Mouse (Mus musculus) forebrain, embryonic 12.5 days (tissue): ENCODE measurements around the gene Traf4. TPM values are rescaled to one million over a fixed set of nuclear protein-coding genes. Genes with fewer than 3 reads are reported as not detected.

Source experiments
- ATAC-seq: fragments of 200-750 bp; cut with Nextera tagmentation; 2 replicates; pipeline ENCODE4 v1.8.0; 2017; ENCODE audit warnings: moderate TSS enrichment; ENCODE audit not compliant: low FRiP score
- H3K27ac ChIP-seq: fragments of 300-500 bp; sonication (generic); 2 replicates; pipeline ENCODE4 v1.5.1; 2016; ENCODE audit warnings: mild to moderate bottlenecking
- H3K27me3 ChIP-seq: fragments of 300-500 bp; sonication (generic); 2 replicates; pipeline ENCODE4 v1.6.1; 2016; ENCODE audit warnings: mild to moderate bottlenecking
- H3K36me3 ChIP-seq: fragments of 300-500 bp; sonication (generic); replicated peaks from 2 replicates; pipeline ENCODE4 v1.6.1; 2016; ENCODE audit warnings: mild to moderate bottlenecking
- H3K4me1 ChIP-seq: fragments of 300-500 bp; sonication (generic); 2 replicates; pipeline ENCODE4 v1.6.1; 2016
- H3K4me2 ChIP-seq: fragments of 300-500 bp; sonication (generic); 2 replicates; pipeline ENCODE4 v1.6.1; 2016; ENCODE audit warnings: mild to moderate bottlenecking, moderate library complexity
- H3K4me3 ChIP-seq: fragments of 300-500 bp; sonication (generic); replicated peaks from 2 replicates; pipeline ENCODE4 v1.5.1; 2016; ENCODE audit warnings: mild to moderate bottlenecking
- H3K9ac ChIP-seq: fragments of 300-500 bp; sonication (generic); 2 replicates; pipeline ENCODE4 v1.6.1; 2016; ENCODE audit warnings: mild to moderate bottlenecking
- H3K9me3 ChIP-seq: fragments of 300-500 bp; sonication (generic); 2 replicates; pipeline ENCODE4 v1.6.1; 2016
- WGBS: fragments of 180-500 bp; shearing (Covaris S2); methylation state at CpG from one replicate; pipeline ENCODE4 v1.1.7; 2016; 5-methylcytosine and 5-hydroxymethylcytosine counted together
- polyA plus RNA-seq: library from polyadenylated mRNA; unstranded; fragments of >200 nt; fragmentation: Nextera tagmentation; extraction: Ambion mirVana; gene quantifications from 2 replicates; pipeline ENCODE4 v1.2.1, GENCODE M21; 2016

The Traf4 gene
- polyA plus RNA-seq, 1 experiment from 2014 or later = 121 TPM

- peak overlapping the region; percentile 91 for H3K27ac ChIP-seq
Measured at GRCm38 (mm10) chr11:78179438-78179999, 14.1 kb upstream of the Traf4 start.

DNA sequence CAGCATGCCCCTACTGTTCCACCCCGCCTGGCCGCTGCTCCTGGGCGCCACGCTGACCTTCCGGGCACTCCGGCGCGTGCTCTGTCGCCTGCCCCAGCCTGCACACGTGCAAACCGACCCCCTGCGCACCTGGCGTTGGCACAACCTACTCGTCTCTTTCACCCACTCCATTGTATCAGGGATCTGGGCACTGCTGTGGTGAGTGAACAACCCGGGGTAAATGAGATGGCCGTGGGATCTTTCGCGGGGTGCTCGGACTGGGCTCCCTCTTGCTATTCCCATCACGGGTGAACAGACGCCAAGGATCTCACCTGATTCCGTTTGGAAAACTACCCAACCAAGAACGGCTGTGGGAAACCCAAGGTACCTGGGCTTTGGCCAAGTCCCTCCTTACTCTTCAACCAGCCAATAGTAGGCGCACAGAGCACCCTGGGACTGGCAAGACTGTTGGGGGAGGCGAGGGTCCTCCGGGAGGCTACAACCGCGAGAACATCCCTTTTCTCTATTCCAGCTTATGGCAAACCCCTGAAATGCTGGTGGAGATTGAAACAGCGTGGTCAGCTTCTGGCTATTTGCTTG is 13.6 kb upstream of the Traf4 start:
- Histone ChIP-seq H3K4me1 (peaks cover 64% of the 10 kb centered on the region), H3K9ac (peak overlapping the region; percentile 73), H3K4me3 (peak overlapping the region; percentile 64), H3K9me3 (no peaks in the 10 kb centered on the region), H3K27me3 (no peaks in the 10 kb centered on the region), H3K4me2 (peak overlapping the region; percentile 80), H3K36me3 (peaks cover 30% of the 10 kb centered on the region), H3K27ac (peak overlapping the region; percentile 91)
- WGBS = under 1% methylated on average over 29 of the region's 29 CpGs
- ATAC-seq = peak; percentile 2; the same call in 1 of the 2 replicates

More at GRCm38 (mm10) chr11:78179438-78179999, 14.1 kb upstream of the Traf4 start:
- WGBS = 39% methylated on average over 8 of the region's 8 CpGs
- peak overlapping the region; percentile 80 for H3K4me2 ChIP-seq
- no peaks in the 10 kb centered on the region for H3K9me3 ChIP-seq
- peaks cover 30% of the 10 kb centered on the region for H3K36me3 ChIP-seq
- peaks cover 68% of the 10 kb centered on the region for H3K4me1 ChIP-seq
- H3K4me3 ChIP-seq = peak overlapping the region; percentile 64
- H3K9ac ChIP-seq = peak overlapping the region; percentile 73; the same call in 1 of the 2 replicates
- ATAC-seq = no peak
- H3K27me3 ChIP-seq = no peaks in the 10 kb centered on the region

DNA sequence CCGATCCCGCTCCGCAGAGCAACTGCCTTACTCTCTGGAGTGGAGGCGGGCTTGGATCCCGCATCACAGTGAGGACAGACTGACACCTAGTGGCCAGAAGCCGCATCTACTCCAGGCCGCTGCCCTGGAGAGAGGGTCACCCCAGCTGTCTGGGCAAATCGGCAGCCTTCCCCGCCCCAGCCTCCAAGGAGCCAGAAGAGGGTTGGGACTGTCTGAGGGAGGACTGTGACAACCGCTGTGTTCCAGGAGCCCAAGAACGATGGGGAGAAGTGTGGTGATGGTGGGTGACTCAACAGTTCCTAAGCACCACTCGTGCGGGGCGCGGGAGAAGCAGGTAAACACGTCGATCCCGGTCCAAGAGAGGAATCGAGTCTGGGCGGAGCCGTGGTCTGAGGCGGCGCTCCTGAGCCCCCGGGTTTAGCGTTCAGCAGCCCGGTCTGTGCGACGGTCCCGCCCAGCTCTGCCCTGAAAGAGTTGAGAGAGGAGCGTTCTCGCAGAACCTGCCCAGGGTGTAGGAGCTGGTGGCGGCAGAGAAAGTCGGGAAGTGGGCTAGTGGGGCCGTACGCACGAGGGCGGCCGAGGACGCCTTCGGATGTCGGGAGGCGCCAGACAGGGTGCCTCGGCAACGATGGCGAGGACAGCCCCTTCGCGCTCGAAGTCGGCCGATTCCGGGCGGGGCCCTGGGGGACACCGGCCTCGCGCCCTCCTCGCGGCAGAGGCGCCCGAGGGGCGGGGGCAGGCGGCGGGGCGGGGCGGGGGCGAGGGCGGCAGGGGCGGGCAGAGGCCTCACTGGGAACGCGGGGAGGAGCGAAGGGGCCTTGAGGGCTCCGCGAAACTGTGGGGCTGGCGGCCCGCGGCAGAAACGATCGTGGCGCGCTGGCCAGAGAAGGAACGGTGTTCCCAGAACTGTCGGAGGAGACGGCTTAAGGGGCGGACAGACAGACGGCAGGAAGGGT is 12.8 kb upstream of the Traf4 start:
- peak overlapping the region; percentile 73 for H3K9ac ChIP-seq
- H3K27me3 ChIP-seq = no peaks in the 10 kb centered on the region
- H3K36me3 ChIP-seq = peaks cover 30% of the 10 kb centered on the region
- H3K9me3 ChIP-seq = no peaks in the 10 kb centered on the region
- H3K4me1 ChIP-seq = peaks cover 62% of the 10 kb centered on the region
- peak overlapping the region; percentile 91 for H3K27ac ChIP-seq
- peak overlapping the region; percentile 80 for H3K4me2 ChIP-seq
- peak overlapping the region; percentile 64 for H3K4me3 ChIP-seq
- under 1% methylated on average over 69 of the region's 84 CpGs for WGBS
- ATAC-seq = peak; percentile 87

DNA sequence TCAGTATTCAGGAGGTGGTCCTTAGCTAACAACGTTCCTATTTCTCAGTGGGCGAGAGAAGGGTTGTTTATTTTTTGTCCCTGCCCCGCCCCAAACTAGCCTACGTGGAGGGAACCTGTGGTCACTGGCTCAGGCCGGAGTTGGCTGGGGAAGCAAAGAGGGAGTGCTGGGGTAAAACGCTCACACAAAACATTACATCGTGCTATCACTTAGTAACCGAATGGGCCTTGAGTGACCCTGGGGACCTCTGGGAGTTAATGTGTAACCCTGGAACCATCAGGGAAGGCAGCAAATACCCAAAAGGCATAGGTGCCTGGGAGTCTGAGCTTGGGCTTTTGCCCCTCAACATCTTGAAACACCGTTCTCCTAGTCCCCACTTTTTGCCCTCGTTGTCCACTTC is 12.0 kb upstream of the Traf4 start:
- H3K4me3 ChIP-seq = peak overlapping the region; percentile 64
- H3K27ac ChIP-seq = 0 out of 2 replicates have a peak overlapping the region, but pooled peaks have one; percentile 91

GRCm38 (mm10) chr11:78176905-78177331 is 11.5 kb upstream of the Traf4 start:
- Histone ChIP-seq H3K9me3 (no peaks in the 10 kb centered on the region), H3K27ac (peak overlapping the region; percentile 84; the same call in 1 of the 2 replicates), H3K9ac (peak overlapping the region; percentile 54), H3K36me3 (peaks cover 27% of the 10 kb centered on the region), H3K4me2 (peak overlapping the region; percentile 80), H3K4me3 (peak overlapping the region; percentile 64), H3K4me1 (peaks cover 55% of the 10 kb centered on the region), H3K27me3 (no peaks in the 10 kb centered on the region)
- WGBS = under 1% methylated on average over 23 of the region's 23 CpGs
- no peak for ATAC-seq

More for the DNA sequence above, 12.0 kb upstream of the Traf4 start:
- no peak for ATAC-seq
- H3K36me3 ChIP-seq = peaks cover 30% of the 10 kb centered on the region
- H3K9me3 ChIP-seq = no peaks in the 10 kb centered on the region
- peaks cover 60% of the 10 kb centered on the region for H3K4me1 ChIP-seq
- H3K9ac ChIP-seq = peak overlapping the region; percentile 54; the same call in 1 of the 2 replicates
- WGBS = 3% methylated on average over 10 of the region's 10 CpGs
- H3K27me3 ChIP-seq = no peaks in the 10 kb centered on the region
- H3K4me2 ChIP-seq = peak overlapping the region; percentile 80

- H3K4me1 ChIP-seq = peaks cover 50% of the 10 kb centered on the region
- peak; percentile 62 for ATAC-seq
- WGBS = under 1% methylated on average over 32 of the region's 32 CpGs
Measured at GRCm38 (mm10) chr11:78176402-78176862, 11.0 kb upstream of the Traf4 start, which contains the start of the genes Nek8 and Tlcd1. Gene Nek8, minus strand, starts transcription at chr11:78176675. Gene Tlcd1, plus strand, starts transcription at chr11:78176711.

DNA sequence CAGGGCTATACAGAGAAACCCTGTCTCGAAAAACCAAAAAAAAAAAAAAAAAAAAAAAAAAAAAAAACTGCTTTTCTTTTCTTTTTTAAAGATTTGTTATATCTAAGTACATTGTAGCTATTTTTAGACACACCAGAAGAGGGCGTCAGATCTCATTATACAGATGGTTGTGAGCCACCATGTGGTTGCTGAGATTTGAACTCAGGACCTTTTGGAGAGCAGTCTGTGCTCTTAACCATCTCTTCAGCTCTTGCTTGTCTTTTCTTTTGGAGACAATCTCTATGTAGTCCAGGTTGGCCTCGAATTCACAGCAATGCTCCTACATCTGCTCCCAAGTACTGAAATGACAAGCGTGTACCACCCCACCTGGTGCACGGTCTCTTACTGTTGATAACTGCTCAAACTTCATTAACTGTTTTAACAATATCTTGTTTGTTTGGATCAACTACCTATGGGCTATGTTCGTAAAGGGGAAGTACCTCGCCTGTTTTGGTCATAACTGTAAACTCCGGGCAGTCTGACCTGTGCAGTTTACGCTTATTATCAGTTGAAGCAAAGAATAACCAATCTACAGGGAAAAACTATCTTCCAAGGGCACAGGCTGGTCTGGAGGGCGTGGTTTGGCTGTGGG is 10.5 kb upstream of the Traf4 start:
- H3K9ac ChIP-seq = peak overlapping the region; percentile 54; the same call in 1 of the 2 replicates
- peaks cover 46% of the 10 kb centered on the region for H3K4me1 ChIP-seq
- ATAC-seq = no peak
- no peaks in the 10 kb centered on the region for H3K27me3 ChIP-seq
- WGBS = 11% methylated on average over 10 of the region's 10 CpGs
- H3K36me3 ChIP-seq = peaks cover 16% of the 10 kb centered on the region
- no peaks in the 10 kb centered on the region for H3K9me3 ChIP-seq
- H3K4me3 ChIP-seq = peak overlapping the region; percentile 64
- peak overlapping the region; percentile 80 for H3K4me2 ChIP-seq
- H3K27ac ChIP-seq = peak overlapping the region; percentile 63

More at GRCm38 (mm10) chr11:78176402-78176862, 11.0 kb upstream of the Traf4 start, which contains the start of the genes Nek8 and Tlcd1:
- H3K36me3 ChIP-seq = peaks cover 22% of the 10 kb centered on the region
- no peaks in the 10 kb centered on the region for H3K27me3 ChIP-seq
- H3K4me3 ChIP-seq = peak within 1 kb of the TSS; percentile 64
- H3K9me3 ChIP-seq = no peaks in the 10 kb centered on the region
- H3K4me2 ChIP-seq = peak within 1 kb of the TSS; percentile 80
- peak within 1 kb of the TSS; percentile 91 for H3K27ac ChIP-seq
- peak within 1 kb of the TSS; percentile 54 for H3K9ac ChIP-seq

DNA sequence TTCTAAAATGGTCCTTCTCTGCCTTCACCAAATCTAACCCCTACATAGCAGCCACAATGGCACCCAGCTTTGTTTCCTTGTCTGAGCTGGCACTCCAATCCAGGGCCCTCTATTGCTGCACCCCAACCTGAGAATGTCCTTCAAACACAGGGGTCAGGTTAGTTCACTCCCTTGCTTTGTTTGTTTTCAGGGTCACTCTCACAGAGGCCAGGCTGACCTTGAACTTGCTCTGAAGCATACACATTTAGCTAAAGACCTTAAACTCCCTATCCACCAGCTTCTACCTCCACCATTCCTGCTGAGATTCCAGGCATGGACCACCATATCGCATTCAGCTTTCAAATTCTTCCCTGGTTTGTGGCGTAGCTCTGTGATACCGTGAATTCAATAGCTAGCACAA is 9.1 kb upstream of the Traf4 start:
- 93% methylated on average over 3 of the region's 3 CpGs for WGBS

GRCm38 (mm10) chr11:78172748-78173383 is 7.5 kb upstream of the Traf4 start:
- no peaks in the 10 kb centered on the region for H3K9me3 ChIP-seq
- 87% methylated on average over 19 of the region's 19 CpGs for WGBS
- no peak overlapping the region for H3K27ac ChIP-seq
- H3K27me3 ChIP-seq = no peaks in the 10 kb centered on the region
- H3K4me3 ChIP-seq = no peak overlapping the region
- H3K9ac ChIP-seq = no peak overlapping the region
- no peak for ATAC-seq
- peaks cover 17% of the 10 kb centered on the region for H3K4me1 ChIP-seq
- H3K4me2 ChIP-seq = no peak overlapping the region
- H3K36me3 ChIP-seq = no peaks in the 10 kb centered on the region

More for the DNA sequence above, 9.1 kb upstream of the Traf4 start:
- no peak overlapping the region for H3K4me3 ChIP-seq
- no peak overlapping the region for H3K27ac ChIP-seq
- H3K4me1 ChIP-seq = peaks cover 33% of the 10 kb centered on the region
- no peak for ATAC-seq
- no peaks in the 10 kb centered on the region for H3K9me3 ChIP-seq
- H3K36me3 ChIP-seq = peaks cover 3% of the 10 kb centered on the region; the same call in 1 of the 2 replicates
- H3K9ac ChIP-seq = no peak overlapping the region
- H3K4me2 ChIP-seq = no peak overlapping the region
- H3K27me3 ChIP-seq = no peaks in the 10 kb centered on the region

DNA sequence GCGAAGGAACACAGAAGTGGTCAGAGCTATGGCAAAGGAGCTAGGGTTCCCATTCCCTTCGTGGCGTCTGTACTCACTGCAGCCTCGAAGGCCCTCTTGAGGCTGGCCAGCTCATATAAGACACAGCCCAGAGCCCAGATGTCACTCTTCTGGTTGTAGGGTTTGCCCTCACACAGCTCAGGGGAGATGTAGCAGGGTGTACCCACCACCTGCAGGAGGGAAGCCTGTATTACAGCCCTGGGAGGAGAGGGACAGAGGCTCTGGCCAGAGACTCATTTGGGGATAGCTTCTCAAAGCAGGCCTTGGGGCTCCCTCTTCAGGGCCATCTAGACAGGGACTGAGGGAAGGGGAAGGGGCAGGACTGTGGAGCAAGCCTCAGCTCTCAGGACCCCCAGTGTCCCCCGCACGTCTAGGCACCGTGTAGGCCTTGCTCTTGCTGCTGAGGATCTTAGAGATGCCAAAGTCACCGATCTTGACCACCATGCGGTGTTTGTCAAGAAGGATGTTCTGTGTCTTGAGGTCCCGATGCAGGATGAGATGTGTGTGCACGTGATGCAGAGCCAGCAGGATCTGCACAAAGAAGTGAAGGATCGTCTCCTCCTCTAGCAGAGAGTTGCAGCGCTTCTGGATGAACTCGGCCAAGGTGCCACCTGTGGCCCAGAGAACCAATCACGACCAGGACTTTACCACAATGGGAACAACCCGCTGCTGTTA is 6.8 kb upstream of the Traf4 start:
- ATAC-seq = no peak
- Histone ChIP-seq H3K36me3 (no peaks in the 10 kb centered on the region), H3K27ac (no peak overlapping the region), H3K4me1 (peaks cover 10% of the 10 kb centered on the region), H3K4me3 (no peak overlapping the region), H3K4me2 (no peak overlapping the region), H3K9ac (no peak overlapping the region), H3K9me3 (no peaks in the 10 kb centered on the region), H3K27me3 (no peaks in the 10 kb centered on the region)
- WGBS = 83% methylated on average over 16 of the region's 16 CpGs
